Mouse (Mus musculus) forebrain, embryonic 11.5 days (tissue): Measurements from ENCODE around the gene Smarcd1. TPM values are rescaled to one million over a fixed set of nuclear protein-coding genes. Genes with fewer than 3 reads are reported as not detected.

Source experiments
- ATAC-seq: fragments of 200-750 bp; cut with Nextera tagmentation; replicated peaks from 2 replicates; pipeline ENCODE4 v1.8.0; 2017; ENCODE audit warnings: moderate TSS enrichment; ENCODE audit not compliant: low FRiP score
- DNase-seq: peaks from one replicate; pipeline ENCODE4 v3.0.0-alpha.2; 2017; ENCODE audit warnings: low spot score
- H3K27ac ChIP-seq: fragments of 300-500 bp; sonication (generic); 2 replicates; pipeline ENCODE4 v1.5.1; 2014; ENCODE audit warnings: low read depth, low read length
- H3K27me3 ChIP-seq: fragments of 300-500 bp; sonication (generic); 2 replicates; pipeline ENCODE4 v1.6.1; 2014; ENCODE audit warnings: mild to moderate bottlenecking, low read length, mixed read lengths; ENCODE audit not compliant: control insufficient read depth, insufficient read depth
- H3K36me3 ChIP-seq: fragments of 300-500 bp; sonication (generic); 2 replicates; pipeline ENCODE4 v1.6.1; 2014; ENCODE audit warnings: mild to moderate bottlenecking, low read length, moderate library complexity, mixed read lengths; ENCODE audit not compliant: control insufficient read depth, insufficient read depth
- H3K4me1 ChIP-seq: fragments of 300-500 bp; sonication (generic); replicated peaks from 2 replicates; pipeline ENCODE4 v1.6.1; 2014; ENCODE audit warnings: low read length, mixed read lengths; ENCODE audit not compliant: control insufficient read depth, insufficient read depth
- H3K4me2 ChIP-seq: fragments of 300-500 bp; sonication (generic); 2 replicates; pipeline ENCODE4 v1.6.1; 2014; ENCODE audit warnings: low read depth, mild to moderate bottlenecking, low read length, moderate library complexity, mixed read lengths; ENCODE audit not compliant: severe bottlenecking
- H3K4me3 ChIP-seq: fragments of 300-500 bp; sonication (generic); 2 replicates; pipeline ENCODE4 v1.5.1; 2014; ENCODE audit warnings: low read depth, low read length
- H3K9ac ChIP-seq: fragments of 300-500 bp; sonication (generic); 2 replicates; pipeline ENCODE4 v1.6.1; 2014; ENCODE audit warnings: low read length
- H3K9me3 ChIP-seq: fragments of 300-500 bp; sonication (generic); 2 replicates; pipeline ENCODE4 v1.6.1; 2016; ENCODE audit warnings: low read length, mixed read lengths; ENCODE audit not compliant: control insufficient read depth
- WGBS: fragments of 180-500 bp; shearing (Covaris S2); extraction: QIAGEN DNeasy Blood & Tissue Kit; methylation state at CpG from one replicate; pipeline ENCODE4 v1.1.7; 2014; 5-methylcytosine and 5-hydroxymethylcytosine counted together
- polyA plus RNA-seq: library from polyadenylated mRNA; unstranded; fragments of >200 nt; fragmentation: Nextera tagmentation; extraction: Ambion mirVana; gene quantifications from 2 replicates; pipeline ENCODE4 v1.2.1, GENCODE M21; 2014

Smarcd1 gene
- polyA plus RNA-seq, 1 experiment from 2014 or later = 134 TPM

DNA sequence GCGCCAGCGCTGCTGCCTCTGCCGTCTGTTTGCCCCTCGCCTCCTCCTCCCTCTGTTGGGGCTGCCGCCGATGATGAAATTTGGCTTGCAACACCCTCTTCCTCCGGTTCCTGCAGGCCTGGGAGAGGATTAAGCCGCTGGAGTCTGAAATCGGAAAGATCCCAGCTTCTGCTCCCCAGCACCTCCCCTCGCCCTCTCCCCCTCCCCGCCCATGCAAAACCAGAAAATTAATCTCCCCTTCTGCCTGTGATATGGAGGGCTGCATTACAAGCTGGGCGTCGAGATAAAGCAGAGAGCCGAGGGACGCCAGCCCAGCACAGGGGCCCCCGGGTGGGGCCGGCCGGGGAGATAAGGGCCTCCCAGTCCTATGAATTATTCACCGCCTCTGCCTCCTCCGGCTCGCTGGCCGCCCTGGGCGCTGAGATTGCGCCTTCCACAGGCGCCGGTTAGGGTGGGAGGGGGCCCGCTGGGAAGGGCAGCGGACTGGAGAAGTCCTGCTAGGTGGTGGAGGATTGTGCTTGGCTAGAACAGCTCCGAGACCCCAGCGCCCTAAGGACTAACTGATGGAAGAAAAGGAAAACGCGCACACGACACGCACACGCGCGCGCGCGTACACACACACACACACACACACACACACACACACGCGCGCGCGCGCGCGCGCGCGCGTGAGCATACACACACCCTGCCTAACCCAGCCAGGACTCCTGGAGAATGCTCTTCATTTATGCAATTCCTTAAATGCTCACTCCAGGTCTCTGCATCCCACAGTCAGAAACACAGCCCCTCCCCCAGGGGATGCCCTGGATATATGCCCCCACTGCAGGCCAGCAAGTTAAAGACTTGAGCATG, 37.1 kb upstream of the Smarcd1 start:
- Histone ChIP-seq H3K4me1 (peaks cover 25% of the 10 kb centered on the region; the same call in 1 of the 2 replicates), H3K27ac (no peak overlapping the region), H3K27me3 (peaks cover 21% of the 10 kb centered on the region), H3K9ac (peak overlapping the region; percentile 55), H3K4me2 (peak overlapping the region; percentile 85), H3K4me3 (peak overlapping the region; percentile 40), H3K9me3 (no peaks in the 10 kb centered on the region), H3K36me3 (no peaks in the 10 kb centered on the region)
- ATAC-seq (peak; percentile 53), DNase-seq (peak; percentile 75)
- WGBS = under 1% methylated on average over 50 of the region's 52 CpGs

- WGBS = 99% methylated on average over 2 of the region's 2 CpGs
- H3K9me3 ChIP-seq = no peaks in the 10 kb centered on the region
- H3K9ac ChIP-seq = no peak overlapping the region
- no peak overlapping the region for H3K27ac ChIP-seq
- H3K27me3 ChIP-seq = peaks cover 37% of the 10 kb centered on the region
- no peak for DNase-seq
- no peak overlapping the region for H3K4me3 ChIP-seq
- ATAC-seq = no peak
- no peaks in the 10 kb centered on the region for H3K36me3 ChIP-seq
- no peak overlapping the region for H3K4me2 ChIP-seq
- peaks cover 27% of the 10 kb centered on the region; the same call in 1 of the 2 replicates for H3K4me1 ChIP-seq
These were observed 34.4 kb upstream of the Smarcd1 start for GRCm38 (mm10) chr15:99667544-99667943.

GRCm38 (mm10) chr15:99668881-99669280, 33.0 kb upstream of the Smarcd1 start:
- Histone ChIP-seq H3K9ac (no peak overlapping the region), H3K4me3 (no peak overlapping the region), H3K4me1 (peaks cover 25% of the 10 kb centered on the region; the same call in 1 of the 2 replicates), H3K27ac (no peak overlapping the region), H3K4me2 (no peak overlapping the region), H3K9me3 (no peaks in the 10 kb centered on the region), H3K36me3 (no peaks in the 10 kb centered on the region), H3K27me3 (peaks cover 37% of the 10 kb centered on the region)
- ATAC-seq (peak; percentile 49; the same call in 1 of the 2 replicates), DNase-seq (peak; percentile 84)
- WGBS = 3% methylated on average over 12 of the region's 12 CpGs

DNA sequence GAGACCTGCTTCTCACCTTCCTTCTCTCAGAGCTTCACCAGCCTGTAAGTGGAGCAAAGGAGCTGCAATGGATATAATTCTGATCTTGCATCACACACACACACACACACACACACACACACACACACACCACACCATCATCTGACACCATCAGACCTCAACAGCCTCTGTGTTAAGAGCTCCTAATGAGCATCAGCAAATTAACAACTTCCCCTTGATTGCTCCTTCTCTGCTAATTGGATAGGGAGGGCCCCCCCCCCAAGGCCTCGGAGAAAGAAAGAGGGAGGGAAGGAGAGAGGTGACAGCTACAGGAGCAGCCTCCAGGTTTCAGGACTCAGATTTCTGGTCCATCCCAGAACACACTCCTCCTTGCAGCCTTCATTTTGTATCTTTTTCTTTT, 32.5 kb upstream of the Smarcd1 start:
- Histone ChIP-seq H3K9ac (no peak overlapping the region), H3K4me2 (no peak overlapping the region), H3K9me3 (no peaks in the 10 kb centered on the region), H3K27me3 (peaks cover 35% of the 10 kb centered on the region), H3K4me3 (no peak overlapping the region), H3K4me1 (peaks cover 20% of the 10 kb centered on the region; the same call in 1 of the 2 replicates), H3K36me3 (no peaks in the 10 kb centered on the region), H3K27ac (no peak overlapping the region)
- ATAC-seq = peak; percentile 35; the same call in 1 of the 2 replicates
- WGBS = 0% methylated on average over 1 of the region's 1 CpGs
- DNase-seq = peak; percentile 62

GRCm38 (mm10) chr15:99670154-99670821, 31.6 kb upstream of the Smarcd1 start, which contains the start of gene Asic1:
Gene Asic1, plus strand, starts transcription at chr15:99670368.
- H3K4me1 ChIP-seq = peaks cover 12% of the 10 kb centered on the region; the same call in 1 of the 2 replicates
- H3K9ac ChIP-seq = peak within 1 kb of the TSS; percentile 80
- ATAC-seq (peak; percentile 74), DNase-seq (peak; percentile 77)
- no peaks in the 10 kb centered on the region for H3K9me3 ChIP-seq
- WGBS = 1% methylated on average over 45 of the region's 74 CpGs
- H3K4me2 ChIP-seq = peak within 1 kb of the TSS; percentile 97
- H3K27me3 ChIP-seq = peaks cover 33% of the 10 kb centered on the region
- no peaks in the 10 kb centered on the region for H3K36me3 ChIP-seq
- 0 out of 2 replicates have a peak within 1 kb of the TSS, but pooled peaks have one; percentile 4 for H3K27ac ChIP-seq
- peak within 1 kb of the TSS; percentile 53 for H3K4me3 ChIP-seq

GRCm38 (mm10) chr15:99670964-99671670, 30.8 kb upstream of the Smarcd1 start:
- ATAC-seq = no peak; the same call in 1 of the 2 replicates
- no peak for DNase-seq
- Histone ChIP-seq H3K4me2 (peak overlapping the region; percentile 97), H3K27me3 (peaks cover 25% of the 10 kb centered on the region), H3K9me3 (no peaks in the 10 kb centered on the region), H3K36me3 (no peaks in the 10 kb centered on the region), H3K4me1 (peaks cover 10% of the 10 kb centered on the region; the same call in 1 of the 2 replicates), H3K9ac (peak overlapping the region; percentile 80), H3K4me3 (peak overlapping the region; percentile 53), H3K27ac (no peak overlapping the region)
- 14% methylated on average over 12 of the region's 17 CpGs for WGBS

GRCm38 (mm10) chr15:99671783-99672182, 30.1 kb upstream of the Smarcd1 start:
- Histone ChIP-seq H3K4me2 (no peak overlapping the region), H3K27ac (no peak overlapping the region), H3K27me3 (peaks cover 23% of the 10 kb centered on the region), H3K36me3 (no peaks in the 10 kb centered on the region), H3K9ac (no peak overlapping the region), H3K4me1 (peaks cover 8% of the 10 kb centered on the region; the same call in 1 of the 2 replicates), H3K9me3 (no peaks in the 10 kb centered on the region), H3K4me3 (no peak overlapping the region)
- ATAC-seq (no peak), DNase-seq (no peak)
- WGBS = 72% methylated on average over 14 of the region's 14 CpGs

DNA sequence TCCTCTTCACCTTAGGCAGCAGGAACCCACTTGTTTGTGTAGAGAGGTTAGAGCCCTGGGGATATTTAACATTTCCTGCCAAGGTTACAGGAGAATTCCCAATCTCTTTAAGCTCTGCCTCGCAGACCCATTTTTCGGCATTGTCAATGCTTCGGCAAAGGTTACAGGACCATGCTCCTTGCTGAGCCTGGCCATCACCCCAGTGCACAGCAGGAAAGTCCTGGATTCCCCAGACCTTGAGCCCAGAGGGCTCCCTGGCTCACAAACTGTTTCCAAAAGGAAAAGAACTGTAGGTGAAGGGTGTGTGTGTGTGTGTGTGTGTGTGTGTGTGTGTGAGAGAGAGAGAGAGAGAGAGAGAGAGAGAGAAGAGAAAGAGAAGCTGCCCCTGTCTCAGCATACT, 27.1 kb upstream of the Smarcd1 start:
- Histone ChIP-seq H3K27me3 (peaks cover 17% of the 10 kb centered on the region), H3K4me2 (no peak overlapping the region), H3K4me1 (0 out of 2 replicates have a peak, but pooled peaks cover 2% of the 10 kb centered on the region), H3K9me3 (no peaks in the 10 kb centered on the region), H3K4me3 (no peak overlapping the region), H3K27ac (no peak overlapping the region), H3K36me3 (no peaks in the 10 kb centered on the region), H3K9ac (no peak overlapping the region)
- DNase-seq (no peak), ATAC-seq (no peak)
- 90% methylated on average over 3 of the region's 3 CpGs for WGBS
